Mouse (Mus musculus) Patski (cell line): Measurements from ENCODE around the gene Slc17a9. TPM values are rescaled to one million over a fixed set of nuclear protein-coding genes. Genes with fewer than 3 reads are reported as not detected.

Experiments
- ATAC-seq: fragments of 100-300 bp; one replicate; pipeline ENCODE4 v1.8.0; 2021
- CTCF ChIA-PET: fragments of 350-600 bp; sonication (Branson Sonifier 250); formaldehyde crosslinking; loops from one replicate; lab custom pipeline; 2022; ENCODE audit warnings: inconsistent platforms; lab: Charles Lee
- POLR2A ChIA-PET: fragments of 350-600 bp; sonication (Branson Sonifier 250); formaldehyde crosslinking; loops from one replicate; lab custom pipeline; 2022; ENCODE audit warnings: antibody characterized with exemption, inconsistent platforms; lab: Charles Lee
- DNase-seq: peaks from one replicate; pipeline ENCODE4 v3.0.0-alpha.2; 2011; ENCODE audit warnings: low read depth, low spot score
- H3K27me3 ChIP-seq: fragments of 371-371 bp; one replicate; pipeline ENCODE4 v1.5.1; 2021
- CTCF ChIP-seq: fragments of 100-300 bp; IDR thresholded peaks from one replicate; pipeline ENCODE4 v1.5.1; 2021
- in situ Hi-C: fragments of 300-500 bp; cut with MboI; formaldehyde crosslinking; loops from 3 replicates; pipeline ENCODE4 v1.11.1; 2018; ENCODE audit warnings: low pct_unique_long_range_greater_than_20kb, mixed read lengths
- polyA plus RNA-seq: library from polyadenylated mRNA; unstranded; gene quantifications from one replicate; pipeline ENCODE4 v1.2.3, GENCODE M21; 2021

Gene Slc17a9
- polyA plus RNA-seq: 0.12 TPM

DNA sequence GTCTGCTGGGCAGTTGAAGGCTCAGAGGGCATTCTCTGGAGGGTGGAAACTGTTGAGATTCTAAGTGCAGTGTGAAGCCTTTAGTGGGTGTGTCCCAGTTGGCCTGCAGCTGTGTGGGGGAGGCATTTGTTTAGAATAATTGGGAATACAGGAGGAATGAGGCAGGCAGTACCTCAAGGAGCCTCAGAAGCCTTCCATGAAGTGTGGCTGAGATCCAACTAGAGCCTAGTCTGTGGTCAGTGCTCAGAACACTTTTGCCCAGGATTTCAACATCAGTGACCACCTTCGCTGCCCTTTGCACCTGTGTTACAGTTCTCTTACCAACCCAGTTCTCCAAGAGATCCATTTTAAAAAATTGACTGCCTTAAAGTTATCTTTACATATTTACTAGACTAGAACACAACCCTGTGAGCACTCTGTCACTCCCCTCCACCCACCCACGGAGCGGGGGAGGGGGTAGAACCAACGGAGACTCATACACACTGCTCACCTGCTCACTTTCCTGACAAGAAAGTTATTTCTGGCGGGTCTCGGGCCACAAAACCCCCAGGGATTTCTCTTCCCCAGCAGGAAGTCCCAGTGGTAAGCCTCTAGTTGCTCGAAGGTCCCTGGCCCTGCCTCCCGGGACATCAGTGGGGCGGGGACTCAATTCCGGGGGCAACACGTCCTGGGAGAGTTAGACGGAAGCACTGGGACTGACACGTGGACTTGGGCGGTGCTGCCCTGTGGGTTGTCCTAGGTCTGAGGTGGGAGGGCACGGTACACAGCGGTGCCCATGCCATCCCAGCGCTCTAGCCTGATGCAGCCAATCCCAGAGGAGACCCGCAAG is at the start of gene Slc17a9:
Gene Slc17a9 (plus strand): TSS at position 679 of the 829 bp plus-strand sequence.
- CTCF ChIA-PET: no interaction called here
- no peak for ATAC-seq
- in situ Hi-C loops: no loop called here
- no peaks in the 10 kb centered on the region for H3K27me3 ChIP-seq
- TF ChIP-seq CTCF: no peak
- DNase-seq: no peak
- POLR2A ChIA-PET: no interaction called here

DNA sequence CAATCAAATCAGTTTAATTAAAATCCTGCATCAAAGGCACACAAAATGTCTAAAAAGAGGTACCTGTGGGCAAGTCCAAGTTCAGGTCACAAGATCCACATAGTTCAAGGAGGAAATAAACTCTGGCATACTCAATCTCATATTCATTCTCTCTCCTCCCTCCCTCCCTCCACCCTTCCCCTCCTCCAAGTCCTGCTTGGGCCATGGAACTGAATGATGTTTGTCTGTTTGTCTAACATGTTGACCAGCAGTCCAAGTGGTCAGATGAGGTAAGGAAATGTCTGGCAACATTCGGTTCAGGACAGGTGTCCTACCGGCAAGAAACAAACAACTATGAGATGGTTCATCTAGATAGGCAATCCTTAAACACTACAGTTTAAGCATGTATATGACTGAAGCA is 48.4 kb upstream of the Slc17a9 start:
- no peak for DNase-seq
- CTCF ChIA-PET: interaction anchor here (3.6 kb wide), 1 partner anchor 26 kb away, joined by 23 read pairs; no protein-coding TSS in a partner anchor
- in situ Hi-C loops: no loop called here
- no peak for ATAC-seq
- POLR2A ChIA-PET: no interaction called here
- TF ChIP-seq CTCF: no peak
- no peaks in the 10 kb centered on the region for H3K27me3 ChIP-seq

DNA sequence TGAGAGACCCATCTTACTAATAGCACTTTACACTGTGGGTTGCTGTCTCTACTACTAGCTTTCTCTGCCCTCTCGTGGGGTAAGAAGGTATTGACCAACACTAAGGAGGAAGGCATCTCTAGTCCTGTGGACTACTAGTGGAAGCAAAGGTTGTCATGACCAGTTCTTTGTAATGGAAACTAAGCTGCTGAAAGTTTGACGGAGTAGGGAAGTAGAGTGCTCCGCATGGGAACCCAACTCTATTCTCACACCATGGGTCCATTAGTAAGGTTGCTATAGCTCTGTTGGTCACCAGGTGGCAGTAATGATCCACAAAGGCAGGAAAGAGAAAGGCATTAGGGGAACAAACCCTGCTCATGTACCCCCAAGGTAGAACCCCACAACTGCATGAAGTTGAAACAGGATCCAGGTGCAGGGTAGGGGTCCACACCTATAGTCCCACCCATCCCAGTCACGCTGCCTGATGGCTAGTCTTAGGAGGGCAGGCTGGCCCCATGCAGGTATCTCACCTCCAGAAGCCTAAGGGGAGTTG is 46.4 kb upstream of the Slc17a9 start:
- TF ChIP-seq CTCF: peak; percentile 84
- ChIA-PET POLR2A (interaction anchor here (0.7 to 1.4 kb wide), 2 partner anchors 12 to 20 kb away, joined by 3 to 4 read pairs; no protein-coding TSS in a partner anchor), CTCF (interaction anchor here (0.9 to 3.6 kb wide), 12 partner anchors 9 to 210 kb away, joined by 3 to 23 read pairs (median 5); no protein-coding TSS in a partner anchor)
- in situ Hi-C loops: no loop called here
- ATAC-seq (peak; percentile 54), DNase-seq (no peak)
- H3K27me3 ChIP-seq: no peaks in the 10 kb centered on the region

DNA sequence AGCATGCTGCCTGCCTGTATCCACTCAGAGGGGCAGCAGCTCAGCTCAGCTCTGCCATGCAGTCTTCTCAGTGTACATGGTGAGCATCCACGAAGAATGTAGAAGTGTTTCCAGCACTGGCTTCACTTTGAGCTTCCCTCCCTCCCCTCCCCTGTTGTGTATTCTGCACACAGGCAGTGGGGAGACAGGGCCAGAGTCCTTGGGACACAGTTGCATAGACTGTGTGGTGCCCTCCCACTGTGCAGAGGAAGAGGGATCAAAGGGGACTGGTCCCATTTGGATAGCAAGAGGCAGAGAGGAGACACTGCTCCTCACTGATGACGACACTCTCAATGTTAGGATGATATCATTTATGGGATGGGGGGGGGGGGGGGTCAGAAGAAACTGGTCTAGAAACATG is 43.8 kb upstream of the Slc17a9 start:
- CTCF ChIA-PET: interaction anchor here (1.8 kb wide), 1 partner anchor 14 kb away, joined by 4 read pairs; no protein-coding TSS in a partner anchor
- no peaks in the 10 kb centered on the region for H3K27me3 ChIP-seq
- in situ Hi-C loops: no loop called here
- DNase-seq (no peak), ATAC-seq (no peak)
- no peak for TF ChIP-seq CTCF
- POLR2A ChIA-PET: no interaction called here

DNA sequence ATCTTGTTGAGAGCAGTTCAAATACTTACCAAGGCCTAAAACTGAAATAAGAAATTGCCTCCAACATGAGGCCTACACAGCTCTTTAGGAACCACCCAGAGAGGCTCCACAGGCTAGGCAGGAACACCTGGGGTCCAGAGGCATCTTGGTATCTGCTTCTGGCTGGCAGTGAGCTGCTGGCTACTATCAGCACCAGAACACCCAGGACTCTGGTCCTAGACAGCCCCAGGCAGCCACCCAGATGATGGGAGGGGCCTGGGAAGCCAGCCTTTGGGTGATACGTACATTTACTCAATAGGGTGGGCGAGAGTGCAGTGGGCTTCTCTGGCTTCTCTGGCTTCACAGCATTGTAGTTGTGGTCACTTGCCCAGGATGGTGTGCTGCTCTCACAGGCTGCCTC is 41.5 kb upstream of the Slc17a9 start:
- POLR2A ChIA-PET: no interaction called here
- CTCF ChIA-PET: no interaction called here
- ATAC-seq: no peak
- DNase-seq: no peak
- in situ Hi-C loops: no loop called here
- H3K27me3 ChIP-seq: no peaks in the 10 kb centered on the region
- TF ChIP-seq CTCF: no peak

DNA sequence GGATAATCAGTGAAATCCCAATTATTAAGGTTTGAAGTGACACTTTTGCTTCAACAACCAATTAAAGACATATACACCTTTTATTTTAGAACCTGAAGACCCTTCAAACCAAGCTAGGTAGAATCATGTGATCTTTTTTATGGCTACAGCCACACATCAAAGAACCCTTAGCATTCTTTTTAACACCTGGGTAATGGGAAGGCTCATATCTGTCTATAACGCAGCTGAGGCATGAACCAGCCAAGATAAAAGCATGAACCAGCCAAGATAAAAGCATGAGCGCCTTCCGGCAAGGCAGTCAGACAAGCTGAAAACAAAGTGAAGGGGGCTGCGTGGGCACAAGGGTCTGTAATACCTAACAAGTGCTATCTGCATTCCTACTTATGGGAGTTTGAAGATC is 41.0 kb upstream of the Slc17a9 start:
- H3K27me3 ChIP-seq: no peaks in the 10 kb centered on the region
- ATAC-seq (no peak), DNase-seq (no peak)
- ChIA-PET POLR2A (no interaction called here), CTCF (interaction anchor here (0.7 to 1.1 kb wide), 2 partner anchors 11 to 27 kb away, joined by 3 to 4 read pairs; no protein-coding TSS in a partner anchor)
- no peak for TF ChIP-seq CTCF
- in situ Hi-C loops: no loop called here

DNA sequence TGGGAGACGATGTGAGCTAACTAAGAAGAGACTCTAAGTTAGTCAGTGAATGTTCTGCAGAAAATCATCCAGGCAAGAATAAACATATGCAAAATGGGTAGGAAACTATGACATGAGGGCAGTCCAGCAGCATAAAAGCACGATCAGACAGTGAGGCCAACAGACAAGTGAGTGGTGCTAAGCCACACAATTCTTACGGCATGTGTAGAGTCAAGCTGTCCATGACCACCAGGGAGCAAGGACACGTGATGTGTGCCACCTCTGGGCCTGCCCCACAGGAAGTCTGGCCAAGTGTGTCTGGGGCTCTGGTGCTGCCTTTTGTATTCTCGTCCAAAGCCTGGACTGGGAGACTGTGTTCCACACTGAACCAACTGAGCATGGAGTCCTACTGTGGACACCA is 35.2 kb upstream of the Slc17a9 start:
- no peak for ATAC-seq
- POLR2A ChIA-PET: interaction anchor here (1.1 kb wide), 1 partner anchor 10 kb away, joined by 3 read pairs; no protein-coding TSS in a partner anchor

DNA sequence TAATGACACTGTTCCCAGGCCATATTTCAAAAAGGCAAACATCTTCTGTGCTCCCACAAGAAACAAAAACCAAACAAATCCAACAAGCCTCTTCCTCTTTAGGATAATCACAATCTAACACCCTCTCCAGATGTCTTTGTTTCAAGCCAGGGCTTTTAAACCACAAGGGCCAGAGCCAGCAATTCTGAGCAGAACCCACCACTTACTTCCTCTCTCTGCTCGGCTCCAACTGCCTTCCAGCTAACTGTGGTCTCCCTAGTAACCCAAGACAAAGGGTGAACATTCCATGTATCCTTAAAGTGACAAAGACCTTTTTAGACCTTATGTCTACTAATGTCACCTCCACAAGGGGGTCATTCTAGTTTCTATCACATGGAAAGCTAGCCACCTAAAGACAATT is 32.4 kb upstream of the Slc17a9 start:
- H3K27me3 ChIP-seq: no peaks in the 10 kb centered on the region
- ATAC-seq (peak; percentile 46), DNase-seq (no peak)
- in situ Hi-C loops: no loop called here
- POLR2A ChIA-PET: no interaction called here
- CTCF ChIA-PET: interaction anchor here (1.3 to 3.0 kb wide), 2 partner anchors 13 to 14 kb away, joined by 3 to 23 read pairs; no protein-coding TSS in a partner anchor
- no peak for TF ChIP-seq CTCF

More for the DNA sequence above, 35.2 kb upstream of the Slc17a9 start:
- no peaks in the 10 kb centered on the region for H3K27me3 ChIP-seq
- in situ Hi-C loops: no loop called here
- DNase-seq: no peak
- TF ChIP-seq CTCF: no peak
- CTCF ChIA-PET: interaction anchor here (1.0 to 3.0 kb wide), 3 partner anchors 11 to 13 kb away, joined by 3 to 23 read pairs (median 9); no protein-coding TSS in a partner anchor

DNA sequence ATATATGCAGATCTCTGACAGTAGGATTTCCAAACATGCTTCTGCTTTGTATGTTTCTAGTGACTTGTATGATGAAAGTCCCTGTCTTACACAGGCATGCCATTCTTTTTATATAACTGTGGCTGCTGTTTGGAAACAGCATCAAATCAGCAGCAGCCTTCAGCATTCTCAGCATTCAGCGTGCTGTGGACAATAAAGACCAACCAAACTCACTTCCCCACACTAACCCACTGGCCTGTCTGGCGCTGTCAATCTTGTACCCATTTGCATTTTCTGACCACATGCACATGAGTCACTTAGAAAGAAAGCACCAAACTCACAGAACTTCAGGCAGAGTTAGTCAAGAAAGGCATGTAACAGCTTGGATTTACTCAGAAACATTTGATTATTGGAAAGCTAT is 29.9 kb upstream of the Slc17a9 start:
- no peak for TF ChIP-seq CTCF
- no peaks in the 10 kb centered on the region for H3K27me3 ChIP-seq
- ChIA-PET CTCF (interaction anchor here (1.2 to 1.7 kb wide), 4 partner anchors 9 to 15 kb away, joined by 4 read pairs; no protein-coding TSS in a partner anchor), POLR2A (interaction anchor here (0.8 kb wide), 1 partner anchor 29 kb away, joined by 3 read pairs; no protein-coding TSS in a partner anchor)
- peak; percentile 54 for ATAC-seq
- in situ Hi-C loops: no loop called here
- DNase-seq: no peak

DNA sequence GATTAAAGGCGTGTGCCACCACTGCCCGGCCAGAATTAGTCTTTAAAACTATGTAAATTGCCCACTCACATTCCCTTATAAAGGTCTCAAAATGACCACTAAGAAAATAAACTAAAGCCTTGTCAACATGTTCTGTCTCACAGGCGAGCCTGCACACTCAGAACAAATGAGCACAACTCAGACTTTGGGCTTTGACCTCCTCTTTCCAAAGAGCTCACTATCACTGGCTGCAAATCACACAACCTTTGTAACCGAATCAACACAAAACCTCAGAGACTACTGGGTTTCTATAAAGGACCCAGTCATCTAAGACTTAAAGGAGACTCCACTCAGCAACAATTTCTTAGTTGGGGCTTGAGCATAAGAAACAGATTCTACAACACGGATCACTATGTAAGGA is 24.6 kb upstream of the Slc17a9 start:
- no peak for TF ChIP-seq CTCF
- POLR2A ChIA-PET: interaction anchor here (0.6 kb wide), 1 partner anchor 806 kb away, joined by 3 read pairs; no protein-coding TSS in a partner anchor
- no peak for DNase-seq
- H3K27me3 ChIP-seq: no peaks in the 10 kb centered on the region
- CTCF ChIA-PET: interaction anchor here (1.1 to 2.1 kb wide), 4 partner anchors 10 to 112 kb away, joined by 3 to 9 read pairs (median 6); partner anchors contain the start of gene Ogfr
- ATAC-seq: no peak
- in situ Hi-C loops: no loop called here
